Mouse (Mus musculus) lung, embryonic 14.5 days (tissue): ENCODE results near the gene Pdik1l. TPM values are rescaled to one million over a fixed set of nuclear protein-coding genes. Genes with fewer than 3 reads are reported as not detected.

Source experiments
- ATAC-seq: fragments of 200-750 bp; cut with Nextera tagmentation; 2 replicates; pipeline ENCODE4 v1.8.0; 2017; ENCODE audit warnings: mild to moderate bottlenecking, moderate TSS enrichment, moderate library complexity; ENCODE audit not compliant: insufficient read depth
- DNase-seq: peaks from one replicate; pipeline ENCODE4 v3.0.0-alpha.2; 2015
- H3K27ac ChIP-seq: fragments of 300-500 bp; sonication (generic); 2 replicates; pipeline ENCODE4 v1.5.1; 2014; ENCODE audit warnings: low read depth, mild to moderate bottlenecking, moderate library complexity
- H3K27me3 ChIP-seq: fragments of 300-500 bp; sonication (generic); 2 replicates; pipeline ENCODE4 v1.6.1; 2014; ENCODE audit warnings: low read length, control low read depth; ENCODE audit not compliant: insufficient read depth
- H3K36me3 ChIP-seq: fragments of 300-500 bp; sonication (generic); 2 replicates; pipeline ENCODE4 v1.6.1; 2014; ENCODE audit warnings: control low read depth; ENCODE audit not compliant: insufficient read depth
- H3K4me1 ChIP-seq: fragments of 300-500 bp; sonication (generic); 2 replicates; pipeline ENCODE4 v1.6.1; 2014; ENCODE audit warnings: antibody characterized with exemption, control low read depth; ENCODE audit not compliant: insufficient read depth
- H3K4me2 ChIP-seq: fragments of 300-500 bp; sonication (generic); 2 replicates; pipeline ENCODE4 v1.6.1; 2014; ENCODE audit warnings: mild to moderate bottlenecking
- H3K4me3 ChIP-seq: fragments of 300-500 bp; sonication (generic); 2 replicates; pipeline ENCODE4 v1.5.1; 2014; ENCODE audit warnings: low read depth, low read length
- H3K9ac ChIP-seq: fragments of 300-500 bp; sonication (generic); 2 replicates; pipeline ENCODE4 v1.6.1; 2014
- H3K9me3 ChIP-seq: fragments of 300-500 bp; sonication (generic); 2 replicates; pipeline ENCODE4 v1.6.1; 2016; ENCODE audit warnings: low read depth, low read length, control low read depth
- CTCF ChIP-seq: IDR thresholded peaks from 2 replicates; pipeline ENCODE4 v1.5.1; 2016; ENCODE audit warnings: antibody characterized with exemption, low read depth
- WGBS: fragments of 180-500 bp; shearing (Covaris S2); extraction: QIAGEN DNeasy Blood & Tissue Kit; methylation state at CpG from one replicate; pipeline ENCODE4 v1.1.7; 2014; 5-methylcytosine and 5-hydroxymethylcytosine counted together
- polyA plus RNA-seq: library from polyadenylated mRNA; unstranded; fragments of >200 nt; fragmentation: Nextera tagmentation; extraction: Ambion mirVana; gene quantifications from 2 replicates; pipeline ENCODE4 v1.2.1, GENCODE M21; 2014

Pdik1l gene
- polyA plus RNA-seq, 1 experiment from 2014 or later = 21.4 TPM

DNA sequence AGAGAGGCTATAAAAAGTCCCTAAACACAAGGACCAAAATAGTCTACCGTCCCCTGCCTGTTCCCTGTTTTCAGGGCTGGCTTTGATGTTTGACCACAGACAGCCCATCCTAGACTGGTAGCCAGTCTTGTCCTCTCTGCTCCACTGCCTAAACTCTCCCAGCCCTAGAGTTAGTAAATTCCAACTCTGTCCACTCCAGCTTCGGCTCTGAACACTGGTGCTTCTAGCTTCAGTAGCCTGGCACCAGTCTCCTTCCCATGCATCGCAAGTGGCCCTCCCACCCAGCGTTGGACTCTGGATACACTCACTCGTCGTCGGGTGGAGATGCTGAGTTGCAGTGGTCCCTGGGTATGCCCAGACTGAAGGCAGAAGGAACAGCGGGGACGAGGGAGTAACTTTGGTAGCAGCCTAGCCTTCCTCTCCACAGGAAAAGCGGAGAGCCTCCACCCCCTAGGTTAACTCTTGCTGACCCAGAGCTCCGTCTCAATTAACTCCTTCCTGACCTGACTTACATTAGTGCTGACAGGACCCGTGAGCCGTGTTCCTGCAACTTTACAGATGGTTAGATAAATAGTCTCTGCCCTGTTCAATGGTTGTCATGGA is 33.9 kb downstream of the Pdik1l start, which contains the start of gene Grrp1:
Gene Grrp1, minus strand, starts transcription at position 385 of the 603 bp plus-strand sequence.
- peak within 1 kb of the TSS; percentile 3; the same call in 1 of the 2 replicates for H3K27ac ChIP-seq
- no peak for TF ChIP-seq CTCF
- H3K9ac ChIP-seq = peak within 1 kb of the TSS; percentile 0; the same call in 1 of the 2 replicates
- peak within 1 kb of the TSS; percentile 48 for H3K4me3 ChIP-seq
- H3K4me1 ChIP-seq = peaks cover 11% of the 10 kb centered on the region
- 2% methylated on average over 13 of the region's 13 CpGs for WGBS
- no peak for ATAC-seq
- peak; percentile 64 for DNase-seq
- H3K4me2 ChIP-seq = peak within 1 kb of the TSS; percentile 94
- H3K36me3 ChIP-seq = no peaks in the 10 kb centered on the region
- H3K27me3 ChIP-seq = peaks cover 49% of the 10 kb centered on the region
- no peaks in the 10 kb centered on the region for H3K9me3 ChIP-seq

DNA sequence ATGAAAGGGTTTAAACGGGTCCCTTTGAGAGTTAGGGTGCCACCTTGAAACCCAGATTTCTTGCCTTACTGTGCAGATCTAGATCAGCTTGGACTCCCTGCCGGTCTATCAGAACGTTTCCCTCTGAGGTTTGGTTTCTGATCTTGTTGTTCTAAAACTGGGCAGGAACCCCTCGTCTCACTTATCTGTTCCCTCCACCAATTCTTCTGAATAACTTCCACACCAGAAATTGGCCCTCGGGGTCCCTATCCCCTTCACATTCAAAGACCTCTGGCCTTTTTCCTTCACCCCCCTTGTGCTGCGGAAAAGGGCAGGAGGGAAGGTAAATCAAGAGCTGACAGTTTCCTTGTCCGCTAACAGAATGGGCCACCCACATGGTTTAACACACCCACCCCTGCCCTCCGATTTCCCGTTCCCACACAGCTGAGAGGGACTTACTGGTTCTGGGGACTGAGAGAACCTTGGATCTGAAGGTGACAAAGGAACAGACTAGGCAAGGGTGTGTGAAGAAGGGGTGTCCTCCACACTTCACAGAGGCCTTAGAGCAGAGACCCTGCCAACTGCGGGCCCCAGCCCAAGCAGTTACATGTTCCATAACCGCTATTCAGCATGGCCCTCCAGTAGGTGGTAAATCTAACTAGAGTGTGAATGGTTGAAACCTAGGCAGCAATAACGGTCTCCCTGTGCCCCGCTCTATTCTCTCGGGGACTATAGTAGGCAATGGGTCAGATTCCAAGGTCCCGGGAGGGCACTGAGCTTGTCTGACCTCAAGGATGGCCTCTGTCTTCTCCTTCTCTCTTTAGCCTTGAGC is 34.6 kb downstream of the Pdik1l start:
- ATAC-seq (no peak), DNase-seq (peak; percentile 28)
- H3K9me3 ChIP-seq = no peaks in the 10 kb centered on the region
- peak overlapping the region; percentile 48 for H3K4me3 ChIP-seq
- 14% methylated on average over 15 of the region's 15 CpGs for WGBS
- peaks cover 11% of the 10 kb centered on the region for H3K4me1 ChIP-seq
- peak overlapping the region; percentile 3; the same call in 1 of the 2 replicates for H3K27ac ChIP-seq
- peaks cover 54% of the 10 kb centered on the region for H3K27me3 ChIP-seq
- no peak for TF ChIP-seq CTCF
- no peaks in the 10 kb centered on the region for H3K36me3 ChIP-seq
- peak overlapping the region; percentile 94 for H3K4me2 ChIP-seq
- 0 out of 2 replicates have a peak overlapping the region, but pooled peaks have one; percentile 0 for H3K9ac ChIP-seq

DNA sequence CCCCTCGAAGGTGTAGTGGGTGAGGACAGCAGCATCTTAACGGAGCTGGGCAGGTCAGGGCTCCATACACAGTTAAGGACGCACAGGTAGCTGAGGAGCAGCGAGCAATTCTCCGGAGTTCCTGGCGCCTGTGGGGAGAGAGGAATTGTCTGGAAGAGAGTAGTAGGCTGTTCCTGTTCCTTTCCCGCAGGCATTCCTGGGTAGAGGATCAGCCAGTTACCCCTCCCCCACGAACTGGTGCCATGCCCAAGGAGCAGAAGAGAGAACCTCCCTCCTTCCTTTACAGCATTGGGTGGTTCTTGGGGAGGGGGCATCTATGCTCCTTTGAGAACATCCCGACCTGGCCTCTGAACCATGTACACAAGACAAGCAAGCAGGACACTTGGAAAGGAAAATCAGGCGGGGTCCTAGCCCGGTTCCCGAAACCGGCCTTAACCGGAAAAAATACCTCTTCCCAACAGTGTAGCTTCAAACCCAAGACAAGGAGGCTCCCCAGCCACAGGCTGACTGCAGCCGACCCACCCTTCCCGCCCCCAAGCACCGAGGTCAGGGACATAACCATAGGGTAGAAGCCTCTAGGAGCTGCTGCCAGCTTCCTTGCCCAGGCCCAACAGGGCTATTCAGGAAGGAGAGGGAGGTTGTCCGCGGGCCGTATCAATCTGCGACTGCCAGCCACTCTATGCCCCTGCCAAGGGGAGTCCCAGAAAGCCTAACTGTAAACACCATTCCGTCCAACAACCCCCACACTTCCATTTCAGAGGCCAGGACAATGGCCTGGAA is 35.4 kb downstream of the Pdik1l start:
- Histone ChIP-seq H3K27ac (no peak overlapping the region), H3K9ac (peak overlapping the region; percentile 63; the same call in 1 of the 2 replicates), H3K4me3 (peak overlapping the region; percentile 48), H3K27me3 (peaks cover 59% of the 10 kb centered on the region), H3K36me3 (no peaks in the 10 kb centered on the region), H3K4me2 (peak overlapping the region; percentile 94), H3K9me3 (no peaks in the 10 kb centered on the region), H3K4me1 (peaks cover 11% of the 10 kb centered on the region)
- ATAC-seq = no peak
- WGBS = 11% methylated on average over 22 of the region's 22 CpGs
- peak; percentile 36 for DNase-seq
- TF ChIP-seq CTCF = no peak

DNA sequence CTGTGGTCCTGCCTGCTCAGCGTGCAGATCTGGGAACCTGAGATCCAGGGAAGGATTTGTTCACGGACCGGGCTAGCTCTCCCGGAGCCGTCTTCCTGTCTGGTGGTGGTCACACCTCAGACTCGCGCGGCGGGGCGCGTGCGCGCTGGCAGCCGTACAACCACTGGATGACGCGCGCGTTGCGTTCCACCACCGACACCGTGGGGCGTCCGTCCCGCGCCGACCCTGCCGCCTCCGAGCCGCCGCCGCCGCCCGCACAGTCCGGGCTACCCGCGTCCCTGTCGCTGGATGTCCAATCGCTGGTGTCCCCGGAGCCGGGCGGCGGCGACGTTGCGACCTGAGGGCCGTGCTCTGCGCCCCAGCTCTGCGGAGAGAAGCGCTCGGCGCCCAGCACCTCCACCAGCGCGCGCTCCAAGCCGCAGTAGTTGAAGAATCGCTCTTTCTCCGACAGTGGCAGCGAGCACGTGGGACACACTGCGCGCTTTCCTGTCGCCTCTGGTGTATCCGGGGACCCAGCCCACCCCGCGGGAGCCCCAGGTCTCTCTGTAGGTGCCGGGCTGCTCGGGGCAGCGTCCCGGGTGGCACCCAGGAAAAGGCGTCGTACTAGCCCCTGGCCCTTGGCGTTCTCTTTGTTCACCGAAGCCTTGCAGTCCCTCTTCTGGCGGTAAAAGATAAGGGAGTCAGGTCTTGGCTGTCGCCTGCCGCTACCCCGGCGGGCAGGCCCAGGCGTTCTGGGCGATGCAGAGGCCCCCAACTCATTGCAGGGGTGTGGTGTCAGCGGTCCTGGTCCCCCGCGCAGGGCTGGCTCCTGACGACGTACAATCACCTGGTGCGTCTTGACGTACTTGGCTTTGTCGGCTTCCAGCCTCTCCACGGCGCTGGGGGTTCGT is 36.2 kb downstream of the Pdik1l start:
- 1% methylated on average over 91 of the region's 91 CpGs for WGBS
- DNase-seq (peak; percentile 67), ATAC-seq (peak; percentile 25; the same call in 1 of the 2 replicates)
- Histone ChIP-seq H3K9ac (peak overlapping the region; percentile 63), H3K4me3 (peak overlapping the region; percentile 48), H3K4me1 (peaks cover 7% of the 10 kb centered on the region), H3K27me3 (peaks cover 63% of the 10 kb centered on the region), H3K4me2 (peak overlapping the region; percentile 94), H3K36me3 (no peaks in the 10 kb centered on the region), H3K27ac (no peak overlapping the region), H3K9me3 (no peaks in the 10 kb centered on the region)
- no peak for TF ChIP-seq CTCF

DNA sequence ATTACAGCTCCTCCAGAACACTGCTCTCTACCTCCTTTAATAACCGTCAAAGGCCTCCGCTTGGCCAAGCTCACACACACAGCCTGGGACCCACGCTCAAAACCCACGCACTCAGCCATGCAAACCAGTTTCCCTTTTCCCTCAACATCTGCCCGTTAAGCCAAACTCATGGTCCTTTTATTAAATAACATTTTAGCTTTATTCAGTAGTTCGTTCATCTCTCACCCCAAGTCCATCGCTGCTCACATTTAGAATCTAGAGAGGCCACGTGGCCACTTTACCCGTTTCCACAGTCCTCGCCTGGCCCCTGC is 36.8 kb downstream of the Pdik1l start:
- no peaks in the 10 kb centered on the region for H3K9me3 ChIP-seq
- peak overlapping the region; percentile 48 for H3K4me3 ChIP-seq
- peaks cover 7% of the 10 kb centered on the region for H3K4me1 ChIP-seq
- TF ChIP-seq CTCF = no peak
- no peak for DNase-seq
- no peak for ATAC-seq
- H3K36me3 ChIP-seq = no peaks in the 10 kb centered on the region
- H3K27me3 ChIP-seq = peaks cover 63% of the 10 kb centered on the region
- 20% methylated on average over 10 of the region's 10 CpGs for WGBS
- peak overlapping the region; percentile 63 for H3K9ac ChIP-seq
- peak overlapping the region; percentile 94 for H3K4me2 ChIP-seq
- H3K27ac ChIP-seq = no peak overlapping the region
